Mouse (Mus musculus) ovary, adult 18-20 months (tissue): ENCODE data around the gene Cldn4.
"Not testable (repeated sequence)": the region's sequence is repeated elsewhere in the genome, so short reads cannot be mapped to it uniquely, and the experiment has no call there.

ENCODE experiments used
- DNase-seq: peaks from one replicate; pipeline ENCODE4 v3.0.0; 2022; ENCODE audit warnings: low spot score, mixed read lengths

Cldn4 gene

DNA sequence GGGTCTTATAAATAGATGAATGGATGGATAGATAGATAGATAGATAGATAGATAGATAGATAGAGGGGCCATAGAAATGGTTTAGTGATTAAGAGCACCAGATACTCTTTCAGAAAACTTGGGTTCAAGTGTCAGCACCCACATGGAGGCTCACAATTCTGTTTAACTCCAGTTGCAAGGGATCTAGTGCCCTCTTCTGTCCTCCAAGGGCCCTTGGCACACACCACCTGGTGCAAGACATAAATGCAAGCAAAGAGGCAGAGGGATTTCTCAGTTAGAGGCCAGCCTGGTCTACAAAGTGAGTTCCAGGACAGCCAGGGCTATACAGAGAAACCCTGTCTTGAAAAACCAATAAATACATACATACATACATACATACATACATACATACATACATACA lies 17.9 kb upstream of the Cldn4 start:
- DNase-seq = not testable (repeated sequence)

DNA sequence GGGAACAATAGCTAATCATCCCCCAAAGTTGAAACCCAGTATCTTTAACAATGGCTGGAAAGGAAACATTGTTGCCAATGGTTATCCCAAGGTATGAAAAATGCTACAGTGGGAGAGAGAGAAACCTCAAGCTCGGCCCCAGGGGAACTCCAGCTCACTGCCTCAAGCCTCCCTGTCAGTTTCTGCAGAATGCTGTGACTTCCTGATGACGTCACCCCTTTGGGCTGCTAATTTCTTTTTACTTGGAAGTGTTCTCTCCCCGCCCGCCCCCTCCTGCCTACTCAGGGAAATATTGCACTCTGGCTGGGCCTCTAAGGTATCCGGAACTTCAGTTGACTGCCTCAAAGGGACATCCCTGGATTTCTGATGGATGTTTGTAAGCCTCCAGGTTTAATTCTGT lies 16.8 kb upstream of the Cldn4 start:
- no peak for DNase-seq

DNA sequence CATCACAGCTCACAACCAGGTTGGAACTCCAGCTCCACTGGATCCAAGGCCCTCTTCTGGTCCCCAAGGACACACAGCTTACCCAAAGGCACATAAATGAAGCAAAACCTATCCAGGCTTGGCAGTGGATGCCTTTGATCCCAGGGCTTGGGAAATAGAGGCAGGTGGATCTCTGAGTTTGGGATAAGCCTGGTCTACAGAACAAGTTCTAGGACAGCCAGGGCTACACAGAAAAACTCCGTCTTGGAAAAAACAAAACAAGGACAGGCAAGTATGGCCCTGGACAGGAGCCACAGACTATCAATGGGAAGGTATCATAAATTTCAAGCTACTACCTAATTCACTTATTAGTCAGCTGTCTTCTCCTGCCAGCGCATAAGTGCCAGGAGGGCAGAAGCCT lies 14.8 kb upstream of the Cldn4 start:
- DNase-seq = no peak

DNA sequence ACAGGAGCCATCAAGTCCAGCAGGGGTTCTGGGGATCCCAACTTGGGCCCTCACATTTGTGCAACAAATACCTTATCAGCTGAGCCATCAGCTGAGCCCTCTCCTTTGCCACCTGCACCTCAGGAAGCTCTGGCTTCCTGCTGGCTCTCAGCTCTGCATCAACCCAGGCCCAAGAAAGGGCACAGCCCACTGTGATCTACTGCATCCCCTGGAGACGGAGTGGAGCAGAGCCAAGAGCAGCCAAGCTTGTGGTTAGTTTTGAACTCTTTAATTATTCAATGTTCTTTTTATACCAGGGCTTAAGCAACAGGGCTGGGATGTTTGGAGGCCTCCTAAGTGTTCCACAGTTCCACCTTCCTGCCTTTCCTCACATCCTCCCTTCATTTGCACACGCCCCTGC lies 13.7 kb upstream of the Cldn4 start:
- DNase-seq = no peak

DNA sequence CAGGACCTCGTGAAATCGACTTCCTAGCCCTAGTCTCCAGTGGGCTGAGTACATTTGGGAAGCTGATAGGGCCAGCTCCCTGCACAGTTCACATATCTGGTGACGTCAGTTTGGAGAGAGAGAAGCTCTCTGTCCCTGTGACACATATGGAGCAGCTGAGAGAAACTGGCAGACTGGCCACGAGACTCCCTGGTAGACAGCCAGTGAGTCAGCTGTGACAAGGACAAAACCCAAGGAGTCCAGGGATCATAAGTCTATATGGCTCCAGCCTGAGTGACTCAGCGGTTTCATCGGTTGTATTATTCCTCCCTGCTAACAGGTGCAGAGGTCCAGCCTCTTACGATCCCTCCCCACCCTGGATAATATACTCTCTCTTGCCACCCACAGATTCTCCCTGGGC lies 12.4 kb upstream of the Cldn4 start:
- no peak for DNase-seq

DNA sequence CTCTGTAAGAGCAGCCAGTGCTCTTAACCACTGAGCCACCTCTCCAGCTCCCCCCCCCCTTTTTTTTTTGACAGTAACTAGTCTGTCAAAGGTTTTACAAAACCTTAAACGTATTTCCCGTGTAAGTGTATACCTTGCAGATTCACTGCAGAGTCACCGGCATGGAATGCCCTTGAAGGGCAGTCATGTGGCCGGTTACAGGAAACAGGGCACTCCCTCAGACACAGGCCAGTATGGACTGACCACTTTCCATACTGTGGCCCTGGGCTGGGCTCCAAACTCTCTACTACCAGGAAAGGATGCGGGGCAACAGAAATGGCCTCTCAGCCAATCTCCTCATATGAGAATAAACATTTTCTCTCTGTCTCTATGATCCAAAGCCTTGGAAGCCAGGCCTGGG lies 8.8 kb upstream of the Cldn4 start:
- no peak for DNase-seq

DNA sequence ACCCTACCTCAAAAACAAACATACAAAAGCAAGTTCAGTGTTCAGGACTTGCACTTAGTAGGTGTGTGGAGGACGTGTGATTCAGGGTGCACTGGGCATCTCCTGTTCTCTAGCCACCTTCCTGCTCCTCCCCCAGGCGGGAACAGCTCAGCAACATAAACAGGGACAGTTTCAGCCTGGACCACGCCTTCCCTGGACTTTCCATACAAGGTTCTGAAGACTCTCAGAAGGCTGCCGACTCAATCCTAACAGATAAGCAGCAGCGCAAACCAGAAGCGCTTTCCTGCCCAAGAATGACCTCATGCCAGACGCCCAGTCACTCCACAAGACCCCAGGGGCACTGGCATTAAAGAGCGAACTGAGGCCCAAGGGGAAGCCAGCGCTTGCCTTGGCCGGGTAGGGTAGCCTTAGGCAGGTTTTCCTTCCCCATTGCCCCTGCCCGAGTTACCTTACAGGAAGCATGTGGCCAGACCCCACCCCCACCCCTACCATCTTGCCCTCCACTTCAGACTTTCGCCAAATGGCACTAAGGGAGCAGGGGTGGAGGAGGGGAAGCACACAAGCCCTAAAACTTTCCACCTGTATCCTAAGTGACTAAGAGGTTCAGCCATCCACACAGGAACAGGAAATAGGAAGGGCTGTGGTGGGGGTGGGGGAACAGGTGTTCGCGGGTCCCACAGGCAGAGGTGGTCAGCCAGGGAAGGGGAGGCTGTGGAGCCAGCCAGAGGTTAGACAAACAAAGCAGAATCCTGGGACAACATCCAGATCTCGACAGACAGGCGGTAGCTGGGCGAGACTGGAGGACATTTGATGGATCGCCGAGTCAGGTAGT lies 4.5 kb upstream of the Cldn4 start:
- DNase-seq = no peak

DNA sequence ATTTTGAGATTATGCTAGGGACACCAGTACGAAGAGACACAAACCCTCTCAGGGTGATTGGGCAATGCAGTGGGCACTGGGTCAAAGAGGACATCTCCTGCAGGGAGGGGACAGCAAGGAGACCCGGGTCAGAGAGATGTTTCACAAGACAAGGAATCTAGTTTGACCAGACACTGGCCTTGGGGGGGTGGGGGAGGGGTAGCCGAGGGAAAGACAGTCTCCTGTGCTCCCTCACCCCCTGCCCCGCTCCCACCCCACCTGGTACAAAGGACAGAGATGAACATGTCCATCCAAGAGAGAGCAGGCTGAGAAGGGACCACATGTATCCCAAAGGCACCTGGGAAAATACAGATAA lies 1.3 kb upstream of the Cldn4 start:
- no peak for DNase-seq

DNA sequence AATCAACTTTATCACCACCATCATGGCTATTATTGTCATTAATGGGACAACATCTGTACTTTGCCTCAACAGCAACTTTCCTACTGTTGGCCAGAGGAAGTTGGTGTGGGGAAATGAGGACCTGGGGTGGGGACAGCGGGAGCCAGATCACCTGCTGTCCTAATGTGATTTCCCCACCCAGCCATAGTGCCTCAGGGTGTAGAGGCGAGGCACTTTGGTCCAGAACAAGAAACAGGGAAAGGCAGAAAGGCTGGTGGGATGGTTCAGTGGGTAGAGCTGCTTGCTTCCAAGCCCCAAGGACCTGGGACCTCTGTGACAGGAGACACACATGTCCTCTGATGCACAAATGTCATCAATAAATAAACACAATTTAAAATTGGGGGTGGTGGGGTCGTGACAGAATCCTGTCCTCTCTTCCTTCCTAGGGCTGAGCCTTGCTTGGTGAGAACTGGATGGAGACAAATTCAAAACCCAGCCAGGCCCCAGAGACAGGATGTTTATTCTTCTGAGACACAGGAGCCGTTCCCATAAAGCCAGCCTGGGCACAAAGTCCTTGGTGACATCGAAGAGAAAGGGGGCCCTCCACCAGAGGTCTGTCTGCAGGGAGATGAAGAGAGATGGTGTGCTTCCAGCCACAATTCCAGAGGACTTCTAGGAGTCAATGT lies 818 bp upstream of the Cldn4 start:
- no peak for DNase-seq

DNA sequence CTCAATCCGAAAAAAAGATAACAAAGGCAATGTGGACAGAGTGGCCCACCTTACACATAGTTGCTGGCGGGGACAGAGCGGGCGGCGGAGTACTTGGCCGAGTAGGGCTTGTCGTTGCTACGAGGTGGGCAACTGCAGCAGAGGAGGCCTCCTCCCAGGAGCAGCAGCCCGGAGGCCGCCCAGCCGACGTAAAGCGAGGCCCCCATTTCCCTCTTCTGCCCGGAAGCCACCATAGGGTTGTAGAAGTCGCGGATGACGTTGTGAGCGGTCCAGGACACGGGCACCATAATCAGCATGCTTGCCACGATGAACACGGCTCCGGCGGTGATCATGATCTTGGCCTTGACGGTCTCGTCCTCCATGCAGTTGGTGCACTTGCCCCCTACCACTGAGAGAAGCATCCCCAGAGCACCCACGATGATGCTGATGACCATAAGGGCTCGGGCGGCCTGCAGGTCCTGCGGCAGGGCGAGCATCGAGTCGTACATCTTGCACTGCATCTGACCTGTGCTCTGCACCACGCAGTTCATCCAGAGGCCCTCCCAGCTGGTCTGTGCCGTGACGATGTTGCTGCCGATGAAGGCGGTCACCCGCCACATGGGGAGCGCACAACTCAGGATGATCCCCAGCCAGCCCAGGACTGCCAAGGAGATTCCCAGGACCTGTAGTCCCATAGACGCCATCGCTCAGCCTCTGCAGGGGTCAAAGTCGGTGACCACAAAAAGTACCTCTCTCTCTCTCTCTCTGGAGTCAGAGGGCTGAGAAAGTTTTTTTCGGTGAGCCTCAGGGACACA lies 474 bp downstream of the Cldn4 start:
- DNase-seq = no peak

DNA sequence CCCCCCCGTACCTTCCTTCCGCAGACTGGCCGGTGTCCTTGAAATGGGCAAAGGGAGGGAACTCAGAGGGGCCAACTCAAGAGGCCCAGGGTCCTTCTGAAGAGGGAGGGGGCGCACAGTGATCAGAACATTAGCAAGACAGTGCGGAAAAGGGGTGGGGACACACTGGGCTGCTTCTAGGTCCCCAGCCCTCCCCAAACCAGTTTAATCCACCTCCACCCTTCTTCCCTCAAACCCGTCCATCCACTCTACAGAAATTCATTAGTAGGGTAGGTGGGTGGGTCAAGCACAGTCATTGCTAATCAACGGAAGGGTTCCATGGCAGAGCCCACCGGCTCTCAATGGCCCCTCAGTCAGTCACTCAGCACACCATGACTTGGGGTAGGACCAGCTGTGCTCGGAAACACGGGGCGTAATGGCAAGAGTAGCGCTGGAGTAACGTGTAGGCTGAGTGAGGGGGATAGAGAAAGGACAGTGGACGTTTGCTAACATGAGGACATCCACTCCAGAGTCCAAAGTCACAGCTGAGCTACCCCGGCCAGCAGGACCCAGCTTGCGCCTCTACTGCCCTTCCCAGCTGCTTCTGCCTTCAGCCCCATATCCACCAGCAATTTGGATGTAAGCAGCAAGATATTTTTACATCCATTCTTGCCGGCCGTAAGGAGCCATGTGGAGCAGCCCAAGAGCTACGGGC lies 1.3 kb downstream of the Cldn4 start:
- DNase-seq = no peak

DNA sequence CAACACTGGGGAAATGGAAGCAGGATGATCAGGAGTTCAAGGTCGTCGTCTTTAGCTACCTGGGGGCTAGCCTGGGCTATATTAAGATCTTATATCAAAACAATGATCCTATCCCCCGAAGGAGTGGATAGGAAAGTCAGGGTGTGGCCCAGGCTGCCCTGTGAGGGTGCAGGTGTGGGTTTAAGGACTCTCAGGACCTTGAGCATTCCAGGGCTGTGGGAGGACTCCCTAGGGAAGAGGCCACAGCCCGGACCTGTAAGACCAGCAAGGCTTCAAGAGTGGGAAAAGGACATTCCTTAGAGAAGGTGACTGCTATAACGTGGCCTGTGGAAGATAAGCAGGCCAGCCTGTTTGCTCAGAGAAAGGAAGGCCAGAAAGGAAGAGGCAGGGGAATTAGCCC lies 2.6 kb downstream of the Cldn4 start:
- no peak for DNase-seq

DNA sequence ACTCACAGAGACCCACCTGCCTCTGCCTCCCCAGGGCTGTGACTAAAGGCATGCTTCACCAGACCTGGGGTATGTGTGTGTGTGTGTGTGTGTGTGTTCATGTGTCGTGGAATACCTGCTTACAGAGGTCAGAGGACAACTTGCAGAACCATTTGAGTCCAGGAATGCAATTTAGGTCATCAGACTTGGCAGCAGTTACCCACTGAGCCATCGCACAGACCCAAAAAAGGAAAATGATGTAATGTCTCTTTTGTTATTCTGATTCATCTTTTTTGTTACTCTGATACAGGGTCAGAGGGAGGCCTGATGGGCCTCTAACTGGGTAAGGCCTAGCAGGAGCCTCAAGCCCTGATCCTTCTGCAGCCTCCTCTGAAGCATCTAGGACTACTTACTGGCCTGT lies 4.0 kb downstream of the Cldn4 start:
- no peak for DNase-seq

DNA sequence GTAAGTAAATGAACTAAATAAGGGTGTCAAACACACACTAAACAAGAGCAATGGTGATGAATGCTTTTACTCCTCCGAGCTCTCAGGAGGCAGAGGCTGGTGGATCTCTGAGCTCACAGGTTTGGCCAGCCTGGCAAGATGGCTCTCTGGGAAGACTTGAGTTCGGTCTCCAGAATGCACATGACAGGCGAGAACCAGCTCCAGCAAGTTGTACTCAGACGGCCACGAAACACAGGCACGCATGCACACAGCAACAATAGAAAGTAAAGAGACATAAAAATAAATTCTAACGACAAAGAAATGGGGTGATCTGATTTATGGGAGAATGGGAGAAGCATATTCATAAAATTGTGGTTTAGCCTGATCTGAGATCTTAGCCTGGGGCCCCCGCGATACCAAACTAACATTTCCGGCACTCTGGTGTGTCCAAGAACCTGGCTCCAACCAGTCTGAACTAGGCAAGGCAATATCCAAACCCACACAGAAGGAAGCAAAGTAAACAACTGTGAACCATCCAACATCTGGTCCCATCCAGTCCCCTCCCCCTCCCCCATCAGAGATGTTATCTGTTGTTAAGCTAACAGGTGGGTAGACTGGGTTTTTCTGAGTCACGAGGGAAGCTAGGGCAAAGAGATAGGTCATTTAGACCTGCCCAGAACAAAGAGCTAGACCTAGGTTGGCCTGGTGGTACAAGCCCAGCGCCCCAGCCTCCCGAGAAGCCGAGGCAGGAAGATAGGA lies 5.1 kb downstream of the Cldn4 start:
- no peak for DNase-seq

DNA sequence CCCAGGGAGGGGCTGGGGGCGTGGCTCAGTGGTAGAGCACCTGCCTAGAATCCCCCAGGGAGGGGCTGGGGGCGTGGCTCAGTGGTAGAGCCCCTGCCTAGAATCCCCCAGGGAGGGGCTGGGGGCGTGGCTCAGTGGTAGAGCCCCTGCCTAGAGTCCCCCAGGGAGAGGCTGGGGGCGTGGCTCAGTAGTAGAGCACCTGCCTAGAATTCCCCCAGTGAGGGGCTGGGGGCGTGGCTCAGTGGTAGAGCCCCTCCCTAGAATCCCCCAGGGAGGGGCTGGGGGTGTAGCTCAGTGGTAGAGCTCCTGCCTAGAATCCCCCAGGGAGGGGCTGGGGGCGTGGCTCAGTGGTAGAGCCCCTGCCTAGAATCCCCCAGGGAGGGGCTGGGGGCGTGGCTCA lies 7.2 kb downstream of the Cldn4 start:
- not testable (repeated sequence) for DNase-seq

DNA sequence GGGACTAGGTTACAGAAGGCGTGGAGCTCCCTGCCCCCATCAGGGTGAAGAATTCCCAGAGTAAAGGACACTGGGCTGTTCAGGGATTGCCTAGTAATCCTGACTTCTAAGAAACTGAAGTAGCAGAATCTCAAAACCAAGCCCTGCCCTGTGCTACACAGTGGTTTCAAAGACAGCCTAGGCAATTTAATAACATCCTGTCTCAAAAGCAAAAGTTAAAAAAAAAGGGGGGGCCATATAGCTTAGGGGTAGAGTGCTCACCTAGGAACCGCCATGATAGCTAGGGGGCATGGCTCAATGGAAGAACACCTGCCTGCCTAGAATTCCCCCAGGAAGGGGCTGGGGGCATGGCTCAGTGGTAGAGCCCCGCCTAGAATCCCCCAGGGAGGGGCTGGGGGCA lies 7.7 kb downstream of the Cldn4 start:
- no peak for DNase-seq

DNA sequence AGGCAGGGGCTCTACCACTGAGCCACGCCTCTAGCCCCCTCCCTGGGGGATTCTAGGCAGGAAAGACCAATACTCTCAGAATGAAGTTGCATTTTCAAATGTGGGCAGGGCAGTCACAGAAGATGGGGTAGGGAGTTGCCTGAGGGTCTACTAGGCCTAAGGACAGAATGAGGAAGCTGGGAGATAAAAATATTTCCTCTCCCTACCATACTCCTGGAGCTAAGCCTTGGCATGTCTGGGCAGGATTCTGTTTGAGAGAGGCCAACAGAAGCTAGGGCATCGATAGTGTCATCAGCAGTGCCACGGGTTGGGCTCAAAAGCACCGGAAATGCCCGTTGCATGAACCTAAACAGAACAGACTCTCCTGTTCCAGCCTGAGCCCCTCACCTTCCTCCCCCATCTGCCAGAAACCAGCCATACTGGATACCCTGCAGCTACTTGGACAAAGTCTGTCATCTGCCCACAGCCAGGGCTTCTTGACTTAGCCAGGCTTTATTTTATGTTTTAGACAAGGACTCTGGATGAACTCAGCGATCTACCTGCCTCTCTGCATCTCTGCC lies 10.0 kb downstream of the Cldn4 start:
- DNase-seq = no peak

DNA sequence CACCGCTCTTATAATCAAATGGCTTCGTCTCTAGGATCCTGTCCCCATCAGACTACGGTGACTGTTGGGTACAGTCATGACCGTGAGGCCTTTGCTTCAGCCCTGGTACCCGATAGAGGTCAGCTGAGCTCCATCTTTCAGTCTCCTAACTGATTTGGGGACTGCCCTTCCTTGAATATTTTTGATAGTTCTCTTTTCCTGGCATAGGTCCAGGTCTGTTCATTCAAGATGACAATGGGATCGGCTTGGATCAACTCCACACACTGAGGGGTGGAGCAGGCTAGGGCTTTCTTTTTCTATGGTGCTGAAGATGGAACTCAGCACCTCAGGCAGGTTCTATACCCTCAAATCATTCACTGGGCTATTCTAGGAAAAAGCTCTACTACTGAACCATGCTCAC lies 10.7 kb downstream of the Cldn4 start:
- DNase-seq = no peak

DNA sequence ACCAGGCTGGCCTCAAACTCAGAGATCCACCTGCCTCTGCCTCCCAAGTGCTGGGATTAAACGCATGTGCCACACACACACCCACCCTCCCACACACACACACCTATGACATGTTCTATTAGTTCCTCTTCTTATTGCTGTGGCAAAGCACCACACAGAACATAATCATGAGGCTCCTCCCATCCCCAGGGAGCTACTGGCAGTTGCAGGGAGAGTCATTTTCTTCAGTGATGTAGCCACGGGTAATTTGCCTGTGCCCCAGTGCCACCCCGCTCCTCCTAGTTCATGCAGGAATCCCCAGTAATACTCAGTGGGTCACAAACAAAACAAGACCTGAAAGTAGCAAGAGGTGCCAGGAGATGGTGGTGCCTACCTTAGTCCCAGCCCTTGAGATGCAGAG lies 12.1 kb downstream of the Cldn4 start:
- no peak for DNase-seq

DNA sequence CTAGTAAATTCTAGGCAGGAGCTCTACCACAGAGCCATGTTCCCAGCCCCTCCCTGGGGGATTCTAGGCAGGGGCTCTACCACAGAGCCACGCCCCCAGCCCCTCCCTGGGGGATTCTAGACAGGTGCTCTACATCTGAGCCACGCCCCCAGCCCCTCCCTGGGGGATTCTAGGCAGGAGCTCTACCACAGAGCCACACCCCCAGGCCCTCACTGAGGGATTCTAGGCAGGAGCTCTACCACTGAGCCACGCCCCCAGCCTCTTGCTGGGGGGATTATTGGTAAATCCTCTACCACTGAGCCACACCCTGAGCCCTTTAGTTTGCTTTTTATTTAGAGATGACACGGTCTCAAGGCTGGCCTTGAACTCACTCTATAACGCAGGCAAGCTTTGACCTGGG lies 13.0 kb downstream of the Cldn4 start:
- not testable (repeated sequence) for DNase-seq

DNA sequence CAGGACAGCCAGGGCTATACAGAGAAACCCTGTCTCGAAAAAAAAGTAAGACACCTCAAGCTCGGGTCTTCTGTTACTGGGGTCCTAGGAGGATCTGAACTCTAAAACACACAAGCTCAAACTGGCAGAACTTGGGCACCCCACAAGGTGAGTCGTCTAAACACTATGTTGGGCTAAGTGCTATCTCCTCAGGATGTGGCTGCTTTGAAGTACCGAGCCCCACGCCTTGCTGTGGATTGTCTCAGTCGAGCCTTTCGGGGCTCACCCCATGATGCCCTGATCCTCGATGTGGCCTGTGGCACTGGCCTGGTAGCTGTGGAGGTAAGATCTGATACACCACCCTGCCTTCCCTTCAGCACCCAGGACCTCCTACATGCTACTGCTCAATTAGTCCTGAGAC lies 13.5 kb downstream of the Cldn4 start:
- DNase-seq = no peak

DNA sequence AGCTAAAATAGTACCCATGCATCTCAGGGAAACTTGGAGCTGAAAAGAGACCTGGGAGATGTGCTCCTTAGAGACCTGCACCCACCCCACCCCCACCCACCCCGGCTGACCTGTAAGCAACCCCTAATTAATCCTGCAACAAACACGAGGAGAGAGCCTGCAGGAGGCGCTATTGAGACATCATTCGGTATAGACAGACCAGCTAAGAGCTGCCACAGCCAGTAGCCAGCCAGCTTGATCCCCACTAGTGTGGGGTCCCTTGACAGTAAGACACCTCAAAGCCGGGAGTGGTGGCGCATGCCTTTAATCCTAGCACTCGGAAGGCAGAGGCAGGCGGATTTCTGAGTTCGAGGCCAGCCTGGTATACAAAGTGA lies 13.8 kb downstream of the Cldn4 start:
- DNase-seq = no peak
